Mouse (Mus musculus): ENCODE results near the gene Olfr62. TPM values are rescaled to one million over a fixed set of nuclear protein-coding genes. Genes with fewer than 3 reads are reported as not detected.

Olfr62 gene
- polyA plus RNA-seq (2014; fragmentation: Illumina TruSeq; extraction: RNeasy Lipid Tissue Mini Kit (QIAGEN cat#74804); ENCODE audit: low read depth, low replicate concordance), result not detected

GRCm38 (mm10) chr4:118658652-118659051 is at the start of gene Olfr62:
Olfr62 (plus strand) TSS chr4:118658952.

GRCm38 (mm10) chr4:118620279-118620966 is 38.3 kb upstream of the Olfr62 start, which contains the start of the genes Cfap57 and Ebna1bp2:
Cfap57 (minus strand) TSS chr4:118620777.
Ebna1bp2 (plus strand) TSS chr4:118620799.

GRCm38 (mm10) chr4:118692412-118692973 is 33.7 kb downstream of the Olfr62 start, which contains the start of gene Olfr1342:
Olfr1342 (minus strand) TSS chr4:118692756.

GRCm38 (mm10) chr4:118703223-118703622 is 44.5 kb downstream of the Olfr62 start, which contains the start of gene Olfr1341:
Olfr1341 (plus strand) TSS chr4:118703523.

Other genes with a start within 250 kb of the Olfr62 start
- 0.74 TPM for gene Szt2, start 249.7 kb upstream of the Olfr62 start, polyA plus RNA-seq (2014; fragmentation: Illumina TruSeq; extraction: RNeasy Lipid Tissue Mini Kit (QIAGEN cat#74804); ENCODE audit: low read depth, low replicate concordance)
- 49.0 TPM for gene Med8, start 249.6 kb upstream of the Olfr62 start, polyA plus RNA-seq (2014; fragmentation: Illumina TruSeq; extraction: RNeasy Lipid Tissue Mini Kit (QIAGEN cat#74804); ENCODE audit: low read depth, low replicate concordance)
- gene Elovl1, start 230.9 kb upstream of the Olfr62 start, polyA plus RNA-seq (2014; fragmentation: Illumina TruSeq; extraction: RNeasy Lipid Tissue Mini Kit (QIAGEN cat#74804); ENCODE audit: low read depth, low replicate concordance), result 21.7 TPM
- gene Cdc20, start 221.6 kb upstream of the Olfr62 start, polyA plus RNA-seq (2014; fragmentation: Illumina TruSeq; extraction: RNeasy Lipid Tissue Mini Kit (QIAGEN cat#74804); ENCODE audit: low read depth, low replicate concordance), result not detected
- not detected for gene Mpl, start 201.4 kb upstream of the Olfr62 start, polyA plus RNA-seq (2014; fragmentation: Illumina TruSeq; extraction: RNeasy Lipid Tissue Mini Kit (QIAGEN cat#74804); ENCODE audit: low read depth, low replicate concordance)
- 0.90 TPM for gene Tie1, start 168.9 kb upstream of the Olfr62 start, polyA plus RNA-seq (2014; fragmentation: Illumina TruSeq; extraction: RNeasy Lipid Tissue Mini Kit (QIAGEN cat#74804); ENCODE audit: low read depth, low replicate concordance)
- 8.2 TPM for gene 2610528J11Rik, start 132.0 kb upstream of the Olfr62 start, polyA plus RNA-seq (2014; fragmentation: Illumina TruSeq; extraction: RNeasy Lipid Tissue Mini Kit (QIAGEN cat#74804); ENCODE audit: low read depth, low replicate concordance)
- 1.8 TPM for gene Tmem125, start 114.9 kb upstream of the Olfr62 start, polyA plus RNA-seq (2014; fragmentation: Illumina TruSeq; extraction: RNeasy Lipid Tissue Mini Kit (QIAGEN cat#74804); ENCODE audit: low read depth, low replicate concordance)
- not detected for gene Cfap57, start 38.2 kb upstream of the Olfr62 start, polyA plus RNA-seq (2014; fragmentation: Illumina TruSeq; extraction: RNeasy Lipid Tissue Mini Kit (QIAGEN cat#74804); ENCODE audit: low read depth, low replicate concordance)
- 13.0 TPM for gene Ebna1bp2, start 38.2 kb upstream of the Olfr62 start, polyA plus RNA-seq (2014; fragmentation: Illumina TruSeq; extraction: RNeasy Lipid Tissue Mini Kit (QIAGEN cat#74804); ENCODE audit: low read depth, low replicate concordance)
- gene Olfr1342, start 33.8 kb downstream of the Olfr62 start, polyA plus RNA-seq (2014; fragmentation: Illumina TruSeq; extraction: RNeasy Lipid Tissue Mini Kit (QIAGEN cat#74804); ENCODE audit: low read depth, low replicate concordance), result not detected
- not detected for gene Olfr1341, start 44.6 kb downstream of the Olfr62 start, polyA plus RNA-seq (2014; fragmentation: Illumina TruSeq; extraction: RNeasy Lipid Tissue Mini Kit (QIAGEN cat#74804); ENCODE audit: low read depth, low replicate concordance)
- gene Olfr1340, start 61.2 kb downstream of the Olfr62 start, polyA plus RNA-seq (2014; fragmentation: Illumina TruSeq; extraction: RNeasy Lipid Tissue Mini Kit (QIAGEN cat#74804); ENCODE audit: low read depth, low replicate concordance), result not detected
- gene Olfr1339, start 73.2 kb downstream of the Olfr62 start, polyA plus RNA-seq (2014; fragmentation: Illumina TruSeq; extraction: RNeasy Lipid Tissue Mini Kit (QIAGEN cat#74804); ENCODE audit: low read depth, low replicate concordance), result not detected
- not detected for gene Olfr1338, start 99.8 kb downstream of the Olfr62 start, polyA plus RNA-seq (2014; fragmentation: Illumina TruSeq; extraction: RNeasy Lipid Tissue Mini Kit (QIAGEN cat#74804); ENCODE audit: low read depth, low replicate concordance)
- gene Olfr1337, start 123.6 kb downstream of the Olfr62 start, polyA plus RNA-seq (2014; fragmentation: Illumina TruSeq; extraction: RNeasy Lipid Tissue Mini Kit (QIAGEN cat#74804); ENCODE audit: low read depth, low replicate concordance), result not detected
- not detected for gene Olfr1335, start 151.0 kb downstream of the Olfr62 start, polyA plus RNA-seq (2014; fragmentation: Illumina TruSeq; extraction: RNeasy Lipid Tissue Mini Kit (QIAGEN cat#74804); ENCODE audit: low read depth, low replicate concordance)
- gene Olfr1333, start 177.3 kb downstream of the Olfr62 start, polyA plus RNA-seq (2014; fragmentation: Illumina TruSeq; extraction: RNeasy Lipid Tissue Mini Kit (QIAGEN cat#74804); ENCODE audit: low read depth, low replicate concordance), result not detected
- gene Olfr1331, start 205.7 kb downstream of the Olfr62 start, polyA plus RNA-seq (2014; fragmentation: Illumina TruSeq; extraction: RNeasy Lipid Tissue Mini Kit (QIAGEN cat#74804); ENCODE audit: low read depth, low replicate concordance), result not detected
- not detected for gene Olfr1330, start 229.6 kb downstream of the Olfr62 start, polyA plus RNA-seq (2014; fragmentation: Illumina TruSeq; extraction: RNeasy Lipid Tissue Mini Kit (QIAGEN cat#74804); ENCODE audit: low read depth, low replicate concordance)

Measured in liver, adult 10 weeks (tissue).